Mouse (Mus musculus) adrenal gland, postnatal 36 days (tissue): ENCODE results near the gene Wnt4. TPM values are rescaled to one million over a fixed set of nuclear protein-coding genes. Genes with fewer than 3 reads are reported as not detected.
A peak's percentile ranks its signal among the peaks of the same experiment; 100 is the strongest.

Source experiments
- DNase-seq, 2 experiments: peaks; one replicate each; pipeline ENCODE4 v3.0.0; 2021; ENCODE audit warnings: mixed read lengths in 1 of 2
- long read RNA-seq, 2 experiments: library from polyadenylated mRNA; stranded (forward); transcript quantifications; one replicate each; pipeline ENCODE4 v2.0.0; 2021; ENCODE audit warnings: borderline sequencing depth in 2 of 2
- total RNA-seq, 2 experiments: library from RNA; stranded (reverse); gene quantifications; 2 replicates each; pipeline ENCODE4 v1.2.3; 2021

Wnt4 gene
- 10 to 100 TPM; 85.4 to 96.6 TPM for total RNA-seq
- long read RNA-seq, experiment 1, full-length matches to known transcripts, result 369 of 419 reads
- long read RNA-seq, experiment 1, partial matches to known transcripts, result 12 of 419 reads
- long read RNA-seq, experiment 1, other reads (novel, unspliced or antisense), result 38 of 419 reads
- long read RNA-seq, experiment 2, full-length matches to known transcripts, result 135 of 159 reads
- long read RNA-seq, experiment 2, partial matches to known transcripts, result 5 of 159 reads
- long read RNA-seq, experiment 2, other reads (novel, unspliced or antisense), result 19 of 159 reads

- DNase-seq, result peak; percentile 91 to 94
Observed at GRCm38 (mm10) chr4:137277166-137277513, at the start of gene Wnt4. Gene Wnt4, plus strand, starts transcription at chr4:137277489.

GRCm38 (mm10) chr4:137228566-137229115 lies 48.6 kb upstream of the Wnt4 start:
- DNase-seq, result no peak

GRCm38 (mm10) chr4:137231494-137232470 lies 45.5 kb upstream of the Wnt4 start:
- DNase-seq, result peak; percentile 65 to 77

GRCm38 (mm10) chr4:137233632-137234031 lies 43.7 kb upstream of the Wnt4 start:
- DNase-seq, result no peak

- DNase-seq, result peak in 1 of 2 experiments; percentile 15
Observed at GRCm38 (mm10) chr4:137234444-137234843, 42.8 kb upstream of the Wnt4 start.

- DNase-seq, result no peak
Observed at GRCm38 (mm10) chr4:137235368-137235767, 41.9 kb upstream of the Wnt4 start.

GRCm38 (mm10) chr4:137244883-137245282 lies 32.4 kb upstream of the Wnt4 start:
- no peak for DNase-seq

GRCm38 (mm10) chr4:137250333-137250732 lies 27.0 kb upstream of the Wnt4 start:
- DNase-seq, result no peak

- no peak for DNase-seq
Observed at GRCm38 (mm10) chr4:137250849-137251248, 26.4 kb upstream of the Wnt4 start.

GRCm38 (mm10) chr4:137253601-137254000 lies 23.7 kb upstream of the Wnt4 start:
- DNase-seq, result no peak

- DNase-seq, result no peak
Observed at GRCm38 (mm10) chr4:137254206-137254976, 22.9 kb upstream of the Wnt4 start.

- DNase-seq, result no peak
Observed at GRCm38 (mm10) chr4:137255568-137255967, 21.7 kb upstream of the Wnt4 start.

GRCm38 (mm10) chr4:137261826-137262225 lies 15.5 kb upstream of the Wnt4 start:
- no peak for DNase-seq

GRCm38 (mm10) chr4:137264066-137264465 lies 13.2 kb upstream of the Wnt4 start:
- DNase-seq, result no peak

GRCm38 (mm10) chr4:137265116-137265515 lies 12.2 kb upstream of the Wnt4 start:
- peak in 1 of 2 experiments; percentile 42 for DNase-seq

GRCm38 (mm10) chr4:137268541-137268940 lies 8.7 kb upstream of the Wnt4 start:
- peak in 1 of 2 experiments; percentile 44 for DNase-seq

- no peak for DNase-seq
Observed at GRCm38 (mm10) chr4:137271856-137272255, 5.4 kb upstream of the Wnt4 start.

GRCm38 (mm10) chr4:137274304-137274703 lies 3.0 kb upstream of the Wnt4 start:
- DNase-seq, result no peak

- no peak for DNase-seq
Observed at GRCm38 (mm10) chr4:137276443-137277165, 685 bp upstream of the Wnt4 start.

GRCm38 (mm10) chr4:137277600-137278143 lies 383 bp downstream of the Wnt4 start:
- DNase-seq, result peak in 1 of 2 experiments; percentile 39
